Mouse (Mus musculus): Measurements from ENCODE around the gene Scn3b. TPM values are rescaled to one million over a fixed set of nuclear protein-coding genes. Genes with fewer than 3 reads are reported as not detected.

Scn3b gene
- polyA plus RNA-seq, 1 experiment from 2014 or later, result 35.7 TPM

GRCm38 (mm10) chr9:40241951-40242888 lies 26.8 kb upstream of the Scn3b start:
- H3K27me3 ChIP-seq, result no peaks in the 10 kb centered on the region
- H3K4me3 ChIP-seq, result peak overlapping the region; percentile 46
- no peaks in the 10 kb centered on the region for H3K36me3 ChIP-seq (ENCODE audit: poor library complexity, severe bottlenecking)
- H3K4me1 ChIP-seq, result peaks cover 14% of the 10 kb centered on the region; the same call in 1 of the 2 replicates
- H3K4me2 ChIP-seq, result peak overlapping the region; percentile 69
- ATAC-seq, result peak; percentile 86
- WGBS, result 55% methylated on average over 13 of the region's 13 CpGs
- peak overlapping the region; percentile 94 for H3K27ac ChIP-seq
- no peaks in the 10 kb centered on the region for H3K9me3 ChIP-seq (replicated peaks)
- peak overlapping the region; percentile 76 for H3K9ac ChIP-seq

- Histone ChIP-seq H3K4me1 (peaks cover 14% of the 10 kb centered on the region; the same call in 1 of the 2 replicates), H3K9ac (no peak overlapping the region), H3K27me3 (no peaks in the 10 kb centered on the region), H3K4me3 (no peak overlapping the region), H3K36me3 (ENCODE audit: poor library complexity, severe bottlenecking) (no peaks in the 10 kb centered on the region), H3K9me3 (replicated peaks) (no peaks in the 10 kb centered on the region; the same call in 1 of the 2 replicates), H3K4me2 (no peak overlapping the region), H3K27ac (no peak overlapping the region)
- 86% methylated on average over 9 of the region's 9 CpGs for WGBS
- ATAC-seq, result no peak
Observed at GRCm38 (mm10) chr9:40245466-40245865, 23.6 kb upstream of the Scn3b start.

- 80% methylated on average over 7 of the region's 7 CpGs for WGBS
- ATAC-seq, result no peak
- peaks cover 11% of the 10 kb centered on the region; the same call in 1 of the 2 replicates for H3K4me1 ChIP-seq
- H3K36me3 ChIP-seq (ENCODE audit: poor library complexity, severe bottlenecking), result no peaks in the 10 kb centered on the region
- H3K4me3 ChIP-seq, result no peak overlapping the region
- no peaks in the 10 kb centered on the region; the same call in 1 of the 2 replicates for H3K9me3 ChIP-seq (replicated peaks)
- H3K27ac ChIP-seq, result no peak overlapping the region
- H3K4me2 ChIP-seq, result no peak overlapping the region
- no peak overlapping the region for H3K9ac ChIP-seq
- no peaks in the 10 kb centered on the region for H3K27me3 ChIP-seq
Observed at GRCm38 (mm10) chr9:40245974-40246665, 22.9 kb upstream of the Scn3b start.

- ATAC-seq, result no peak
- peaks cover 7% of the 10 kb centered on the region; the same call in 1 of the 2 replicates for H3K4me1 ChIP-seq
- no peaks in the 10 kb centered on the region for H3K27me3 ChIP-seq
- no peak overlapping the region for H3K9ac ChIP-seq
- 71% methylated on average over 6 of the region's 6 CpGs for WGBS
- no peak overlapping the region for H3K4me3 ChIP-seq
- no peak overlapping the region for H3K27ac ChIP-seq
- no peaks in the 10 kb centered on the region for H3K36me3 ChIP-seq (ENCODE audit: poor library complexity, severe bottlenecking)
- H3K9me3 ChIP-seq (replicated peaks), result no peaks in the 10 kb centered on the region; the same call in 1 of the 2 replicates
- H3K4me2 ChIP-seq, result no peak overlapping the region
Observed at GRCm38 (mm10) chr9:40246702-40247101, 22.3 kb upstream of the Scn3b start.

- Histone ChIP-seq H3K27me3 (no peaks in the 10 kb centered on the region), H3K4me1 (no peaks in the 10 kb centered on the region), H3K4me3 (no peak overlapping the region), H3K9ac (no peak overlapping the region), H3K9me3 (replicated peaks) (no peaks in the 10 kb centered on the region; the same call in 1 of the 2 replicates), H3K36me3 (ENCODE audit: poor library complexity, severe bottlenecking) (no peaks in the 10 kb centered on the region), H3K4me2 (no peak overlapping the region), H3K27ac (no peak overlapping the region)
- ATAC-seq, result no peak
- 71% methylated on average over 1 of the region's 1 CpGs for WGBS
Observed at GRCm38 (mm10) chr9:40249106-40249505, 19.9 kb upstream of the Scn3b start.

GRCm38 (mm10) chr9:40252459-40252858 lies 16.6 kb upstream of the Scn3b start:
- Histone ChIP-seq H3K9ac (no peak overlapping the region), H3K4me3 (no peak overlapping the region), H3K9me3 (replicated peaks) (no peaks in the 10 kb centered on the region; the same call in 1 of the 2 replicates), H3K27me3 (no peaks in the 10 kb centered on the region), H3K36me3 (ENCODE audit: poor library complexity, severe bottlenecking) (no peaks in the 10 kb centered on the region), H3K4me1 (no peaks in the 10 kb centered on the region), H3K4me2 (no peak overlapping the region), H3K27ac (no peak overlapping the region)
- ATAC-seq, result no peak
- 89% methylated on average over 3 of the region's 3 CpGs for WGBS

- ATAC-seq, result no peak
- Histone ChIP-seq H3K27me3 (no peaks in the 10 kb centered on the region), H3K4me2 (no peak overlapping the region), H3K4me3 (no peak overlapping the region), H3K27ac (no peak overlapping the region), H3K9me3 (replicated peaks) (no peaks in the 10 kb centered on the region), H3K36me3 (ENCODE audit: poor library complexity, severe bottlenecking) (no peaks in the 10 kb centered on the region), H3K9ac (no peak overlapping the region), H3K4me1 (peaks cover 13% of the 10 kb centered on the region)
- 74% methylated on average over 6 of the region's 6 CpGs for WGBS
Observed at GRCm38 (mm10) chr9:40263874-40264273, 5.1 kb upstream of the Scn3b start.

- WGBS, result 14% methylated on average over 21 of the region's 21 CpGs
- Histone ChIP-seq H3K36me3 (ENCODE audit: poor library complexity, severe bottlenecking) (no peaks in the 10 kb centered on the region), H3K27ac (peak overlapping the region; percentile 40; the same call in 1 of the 2 replicates), H3K4me1 (peaks cover 37% of the 10 kb centered on the region), H3K4me3 (peak overlapping the region; percentile 55), H3K9me3 (replicated peaks) (no peaks in the 10 kb centered on the region), H3K9ac (peak overlapping the region; percentile 73; the same call in 1 of the 2 replicates), H3K4me2 (peak overlapping the region; percentile 82), H3K27me3 (no peaks in the 10 kb centered on the region)
- ATAC-seq, result no peak; the same call in 1 of the 2 replicates
Observed at GRCm38 (mm10) chr9:40268040-40268747, 823 bp upstream of the Scn3b start.

GRCm38 (mm10) chr9:40268748-40269102 lies 292 bp upstream of the Scn3b start:
- WGBS, result 4% methylated on average over 4 of the region's 4 CpGs
- peak; percentile 77; the same call in 1 of the 2 replicates for ATAC-seq
- H3K27ac ChIP-seq, result peak overlapping the region; percentile 40; the same call in 1 of the 2 replicates

GRCm38 (mm10) chr9:40269880-40270279 lies 863 bp downstream of the Scn3b start:
- 19% methylated on average over 8 of the region's 8 CpGs for WGBS

More at GRCm38 (mm10) chr9:40268748-40269102, 292 bp upstream of the Scn3b start:
- Histone ChIP-seq H3K36me3 (ENCODE audit: poor library complexity, severe bottlenecking) (no peaks in the 10 kb centered on the region), H3K4me3 (peak overlapping the region; percentile 55), H3K4me1 (peaks cover 37% of the 10 kb centered on the region), H3K9me3 (replicated peaks) (no peaks in the 10 kb centered on the region), H3K9ac (peak overlapping the region; percentile 73), H3K4me2 (peak overlapping the region; percentile 82), H3K27me3 (no peaks in the 10 kb centered on the region)

GRCm38 (mm10) chr9:40271075-40271474 lies 2.1 kb downstream of the Scn3b start:
- H3K27me3 ChIP-seq, result no peaks in the 10 kb centered on the region
- H3K9ac ChIP-seq, result 0 out of 2 replicates have a peak overlapping the region, but pooled peaks have one; percentile 13
- WGBS, result 73% methylated on average over 3 of the region's 3 CpGs
- H3K4me3 ChIP-seq, result peak overlapping the region; percentile 55
- ATAC-seq, result no peak
- H3K27ac ChIP-seq, result no peak overlapping the region
- peak overlapping the region; percentile 82 for H3K4me2 ChIP-seq
- no peaks in the 10 kb centered on the region for H3K9me3 ChIP-seq (replicated peaks)
- H3K4me1 ChIP-seq, result peaks cover 37% of the 10 kb centered on the region
- no peaks in the 10 kb centered on the region for H3K36me3 ChIP-seq (ENCODE audit: poor library complexity, severe bottlenecking)

More at GRCm38 (mm10) chr9:40269880-40270279, 863 bp downstream of the Scn3b start:
- Histone ChIP-seq H3K27ac (0 out of 2 replicates have a peak overlapping the region, but pooled peaks have one; percentile 35), H3K4me3 (peak overlapping the region; percentile 55), H3K4me1 (peaks cover 37% of the 10 kb centered on the region), H3K36me3 (ENCODE audit: poor library complexity, severe bottlenecking) (no peaks in the 10 kb centered on the region), H3K9me3 (replicated peaks) (no peaks in the 10 kb centered on the region), H3K27me3 (no peaks in the 10 kb centered on the region), H3K9ac (peak overlapping the region; percentile 73), H3K4me2 (peak overlapping the region; percentile 82)
- peak; percentile 11; the same call in 1 of the 2 replicates for ATAC-seq

Data from forebrain, embryonic 13.5 days (tissue).